Mouse (Mus musculus) spleen, postnatal 14 days (tissue): Measurements from ENCODE around the gene Dars.
"Not testable (repeated sequence)": the region's sequence is repeated elsewhere in the genome, so short reads cannot be mapped to it uniquely, and the experiment has no call there.

Experiments
- DNase-seq, 2 experiments: peaks; one replicate each; pipeline ENCODE4 v3.0.0; 2021 to 2022; ENCODE audit warnings: low spot score in 2 of 2

The Dars gene

DNA sequence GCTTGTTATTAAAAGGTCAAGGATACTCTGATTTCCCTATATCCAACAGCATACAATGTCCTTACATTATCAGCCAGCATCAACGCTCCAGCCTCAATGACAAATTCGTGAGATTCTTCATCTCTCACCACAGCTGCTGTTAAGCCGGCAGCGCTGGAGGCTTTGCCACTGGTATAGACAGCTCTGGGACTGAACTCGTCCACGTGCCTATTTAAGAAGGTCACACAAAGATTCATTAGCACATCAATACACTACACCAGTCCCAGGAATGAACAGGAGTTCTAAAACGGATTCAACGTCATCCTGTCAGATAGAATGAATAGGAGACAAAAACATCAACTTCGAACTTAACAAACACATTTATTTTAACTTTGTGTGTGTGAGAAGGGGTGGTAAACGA lies 72.9 kb downstream of the Dars start:
- no peak for DNase-seq

DNA sequence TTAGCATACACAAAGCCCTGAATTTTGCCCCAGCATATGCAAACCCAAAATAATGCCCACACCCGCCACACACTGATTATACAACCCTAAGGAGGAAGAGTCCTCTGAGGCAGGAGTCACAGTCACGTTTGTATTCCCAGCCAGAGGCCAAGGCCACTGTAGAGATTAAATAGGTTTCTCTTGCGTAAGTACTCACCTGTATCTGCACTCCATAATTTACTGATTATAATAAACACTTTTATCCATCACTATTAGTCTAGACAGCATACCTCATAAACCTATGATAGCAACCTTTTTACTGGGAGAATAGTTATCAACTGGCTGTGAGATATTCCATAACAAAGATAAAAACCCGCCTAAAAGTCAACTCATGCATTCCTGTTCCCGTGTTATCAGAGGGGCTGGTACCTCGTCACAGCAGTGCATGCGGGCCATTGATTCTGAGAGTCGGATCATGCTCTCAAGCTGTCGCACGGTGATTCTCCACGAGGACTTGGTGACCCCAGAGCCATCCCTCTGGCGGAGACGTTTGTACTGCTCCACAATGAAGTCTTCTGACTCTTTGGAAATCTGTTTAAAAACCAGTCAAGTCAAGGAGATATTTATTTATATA lies 79.4 kb downstream of the Dars start:
- DNase-seq = no peak

DNA sequence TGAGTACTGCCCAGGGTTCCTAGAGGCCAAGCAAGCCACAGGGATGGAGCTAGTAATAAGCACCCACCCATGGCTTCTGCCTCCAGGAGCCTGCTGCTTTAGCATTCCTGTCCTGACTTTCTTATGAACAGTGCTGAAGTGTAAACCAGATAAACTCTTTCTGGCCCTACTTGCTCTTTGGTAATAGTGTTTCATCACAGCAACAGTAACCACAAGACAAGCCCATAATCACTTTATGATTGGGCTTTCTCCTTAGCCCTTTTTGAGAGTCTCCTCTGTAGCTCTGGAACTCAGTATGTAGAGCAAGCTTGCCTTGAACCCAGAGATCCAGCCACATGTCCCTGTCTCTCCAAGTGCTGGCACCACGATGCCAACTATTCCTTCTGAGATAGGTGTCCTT lies 86.9 kb downstream of the Dars start:
- DNase-seq = no peak

DNA sequence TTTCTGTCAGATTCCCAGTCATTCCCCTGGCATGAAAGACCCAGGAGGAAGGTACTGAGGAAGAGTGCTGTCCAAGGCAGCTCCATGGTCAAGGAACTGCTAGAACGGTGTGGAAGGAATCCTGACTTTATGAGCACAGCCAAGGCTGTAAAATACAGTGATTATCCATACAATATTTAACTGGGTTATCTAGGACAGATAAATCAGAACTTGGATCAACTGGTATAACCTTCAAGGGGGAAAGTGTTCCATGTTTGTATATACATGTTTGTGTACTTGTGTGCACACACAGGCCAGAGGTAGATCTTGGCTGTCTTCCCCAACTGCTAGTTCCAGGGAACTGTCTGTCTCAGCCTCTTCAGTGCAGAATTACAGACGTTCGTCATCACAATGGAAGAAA lies 89.0 kb downstream of the Dars start, which contains the start of gene Lct:
Gene Lct (minus strand): TSS at position 101 of the 400 bp plus-strand sequence.
- no peak for DNase-seq

DNA sequence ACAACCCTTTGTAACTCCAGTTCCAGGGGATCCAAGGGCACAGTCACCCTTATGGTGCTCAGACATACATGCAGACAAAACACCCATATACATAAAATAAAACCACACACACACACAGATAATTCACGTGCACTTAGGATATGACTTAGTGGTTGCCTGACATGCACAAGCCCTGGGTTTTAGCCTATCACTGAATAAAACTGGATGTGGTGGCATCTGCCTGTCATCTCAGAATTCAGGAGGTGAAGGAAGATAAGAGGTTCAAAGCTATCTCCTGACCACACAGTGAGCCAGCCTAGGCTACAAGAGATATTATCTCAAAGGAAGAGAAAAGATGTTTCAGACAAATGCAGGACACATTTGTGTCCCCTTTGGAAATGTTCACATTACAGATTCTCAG lies 90.0 kb downstream of the Dars start:
- no peak for DNase-seq

DNA sequence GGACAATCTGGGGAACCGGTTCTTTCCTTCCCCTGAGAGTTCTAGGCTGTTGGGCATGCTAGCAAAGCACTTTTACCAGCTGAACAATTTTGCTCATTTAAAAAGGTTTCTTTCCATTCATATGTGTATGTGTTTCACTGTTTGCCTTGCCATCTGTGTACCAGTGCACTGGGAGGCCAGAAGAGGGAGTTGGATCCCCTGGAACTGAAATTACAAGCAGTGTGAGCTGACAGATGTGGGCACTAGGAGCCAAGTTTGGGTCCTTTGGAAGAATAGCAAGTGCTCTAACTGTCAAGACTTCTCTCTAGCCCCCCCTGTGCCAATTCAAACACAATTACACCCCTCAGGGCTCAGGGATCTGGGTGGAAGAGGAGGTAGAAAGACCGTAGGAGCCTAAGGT lies 92.4 kb downstream of the Dars start:
- no peak for DNase-seq

DNA sequence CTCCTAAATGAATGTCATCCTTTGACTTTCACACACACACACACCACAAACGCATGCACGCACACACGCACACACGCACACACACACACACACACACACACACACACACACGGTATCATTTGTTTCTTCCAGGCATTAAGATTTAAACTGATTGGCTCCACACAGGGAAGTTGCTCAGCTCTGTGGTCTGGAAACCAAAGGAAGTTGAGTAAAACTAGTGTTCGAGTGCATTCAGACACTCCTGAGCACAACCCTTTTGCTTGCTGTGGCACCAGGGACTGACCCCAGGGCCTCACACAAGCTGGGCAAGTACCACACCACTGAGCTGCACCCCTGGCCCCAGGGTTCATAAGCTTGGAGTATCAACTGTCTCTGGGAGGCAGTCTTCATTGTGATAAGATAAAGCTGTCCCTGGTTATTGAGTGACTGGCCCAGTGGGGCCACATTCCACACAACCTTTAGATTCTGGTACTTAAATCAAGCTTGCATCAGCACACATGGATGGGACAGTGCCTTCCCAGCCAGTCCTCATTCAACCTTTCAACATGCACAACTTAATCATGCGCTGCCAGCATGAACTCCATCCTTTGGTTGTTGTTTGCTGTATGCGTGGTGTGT lies 94.0 kb downstream of the Dars start:
- DNase-seq = no peak

DNA sequence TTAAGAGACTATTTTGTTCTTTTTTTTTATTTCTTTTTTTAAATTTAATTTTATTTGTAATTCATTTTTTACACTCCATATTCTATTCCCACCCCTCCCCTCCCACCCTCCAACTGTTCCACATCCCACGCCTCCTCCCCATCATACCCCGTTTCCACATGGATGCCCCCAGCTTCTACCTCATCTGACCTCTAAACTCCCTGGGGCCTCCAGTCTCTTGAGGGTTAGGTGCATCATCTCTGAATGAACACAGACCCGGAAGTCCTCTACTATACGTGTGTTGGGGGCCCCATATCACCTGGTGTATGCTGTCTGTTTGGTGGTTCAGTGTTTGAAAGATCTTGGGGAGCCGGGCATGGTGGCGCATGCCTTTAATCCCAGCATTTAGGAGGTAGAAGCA lies 97.9 kb downstream of the Dars start:
- DNase-seq = not testable (repeated sequence)

DNA sequence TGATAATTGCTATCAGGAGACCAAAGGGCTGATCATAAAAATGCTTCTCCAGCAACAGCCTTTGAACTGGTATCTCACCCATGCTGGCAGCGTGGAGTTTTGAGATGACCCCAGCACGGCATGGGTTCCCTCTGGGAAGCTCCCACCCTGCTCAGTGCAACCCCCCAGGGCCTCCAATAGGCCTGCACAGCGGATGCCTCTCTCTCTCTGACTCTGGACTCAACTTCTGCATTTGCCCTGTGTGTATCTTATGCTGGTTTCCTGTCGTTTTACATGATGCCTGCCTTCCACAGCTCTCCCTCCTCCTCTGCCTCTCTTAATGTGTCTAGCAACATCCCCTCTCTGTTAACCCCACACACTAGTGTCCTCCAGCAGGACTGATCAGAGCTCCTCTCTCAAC lies 102.5 kb downstream of the Dars start:
- DNase-seq = no peak
